Mouse (Mus musculus) T-helper 1 cell (primary cell): ENCODE measurements around the gene Nek6.

Source experiments
- in situ Hi-C: fragments of 300-600 bp; cut with MboI, MseI; formaldehyde crosslinking; loops from one replicate; pipeline ENCODE4 v1.15.1; 2025; ENCODE audit warnings: high pct_unique_total_duplicates

The Nek6 gene

GRCm38 (mm10) chr2:38511487-38512307, at the start of gene Nek6:
Gene Nek6 (plus strand): TSS chr2:38511643.
- in situ Hi-C loops, result no loop called here

GRCm38 (mm10) chr2:38462323-38462722, 49.1 kb upstream of the Nek6 start:
- in situ Hi-C loops, result no loop called here

DNA sequence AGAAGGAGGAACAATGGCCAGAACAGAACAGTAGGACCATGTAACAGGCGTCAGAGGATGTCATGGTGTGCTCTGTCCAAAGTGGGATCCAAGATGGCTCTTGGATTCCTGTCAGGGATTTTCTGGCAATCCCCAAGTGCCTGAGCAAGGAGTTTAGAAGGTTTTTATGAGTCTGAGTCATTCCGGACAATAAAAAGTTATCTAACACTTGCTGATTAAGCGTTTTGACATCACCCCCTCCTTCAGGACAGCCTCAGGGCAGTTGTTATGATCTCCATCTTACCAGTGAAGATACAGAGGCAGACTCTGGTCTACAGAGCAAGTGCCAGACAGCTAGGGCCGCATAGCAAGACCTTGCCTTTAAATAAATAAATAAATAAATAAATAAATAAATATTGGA, 42.6 kb upstream of the Nek6 start:
- in situ Hi-C loops, result no loop called here

- in situ Hi-C loops, result no loop called here
Measured at GRCm38 (mm10) chr2:38471745-38472144, 39.7 kb upstream of the Nek6 start.

DNA sequence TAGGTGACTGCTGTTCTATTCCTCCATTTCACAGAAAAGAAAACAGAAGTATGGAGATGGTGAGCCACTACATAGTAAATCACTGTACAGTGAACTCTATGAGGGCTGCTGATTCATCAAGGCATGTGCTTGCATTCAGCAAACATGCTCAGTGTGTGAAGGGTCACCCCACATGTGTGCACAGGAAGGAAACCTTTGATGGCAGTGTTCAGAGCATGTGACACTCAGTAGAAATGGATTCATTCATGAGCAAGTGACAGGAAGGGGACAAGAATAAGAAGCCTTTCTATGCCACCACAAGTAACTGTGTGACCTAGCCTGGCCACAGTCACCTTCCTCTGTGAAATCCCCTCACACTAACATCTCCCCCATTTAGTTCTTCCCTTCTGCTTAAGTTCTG, 38.6 kb upstream of the Nek6 start:
- in situ Hi-C loops, result no loop called here

DNA sequence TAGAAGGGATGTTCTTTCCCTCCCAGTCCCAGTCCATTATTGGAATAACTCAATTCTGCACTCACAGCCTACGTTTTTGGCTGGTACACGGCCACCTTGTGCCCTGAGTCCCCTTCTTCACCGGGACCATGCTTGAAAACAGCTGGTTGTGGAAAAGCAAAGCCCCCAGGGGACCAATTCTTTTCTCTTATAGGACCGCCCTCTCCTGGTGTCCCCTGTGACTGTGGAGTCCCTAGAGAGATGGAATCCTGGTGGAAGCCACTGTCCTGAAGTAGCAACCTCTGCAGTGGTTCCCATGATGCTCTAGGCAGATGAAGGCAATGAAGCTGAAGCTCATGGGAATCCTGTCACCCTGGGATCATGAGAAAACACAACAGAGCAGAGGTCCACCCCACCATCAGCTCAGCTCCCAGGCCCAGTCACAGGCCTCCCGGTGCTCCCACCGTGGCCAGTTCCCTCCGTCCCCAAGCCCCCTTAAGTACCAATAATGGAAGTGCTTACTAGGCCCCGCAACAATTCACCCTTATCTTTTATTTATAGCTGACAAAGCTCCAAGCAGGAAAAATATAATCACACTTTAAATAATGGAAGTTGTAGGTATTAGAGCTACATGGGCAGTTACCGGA, 34.5 kb upstream of the Nek6 start:
- in situ Hi-C loops, result no loop called here

DNA sequence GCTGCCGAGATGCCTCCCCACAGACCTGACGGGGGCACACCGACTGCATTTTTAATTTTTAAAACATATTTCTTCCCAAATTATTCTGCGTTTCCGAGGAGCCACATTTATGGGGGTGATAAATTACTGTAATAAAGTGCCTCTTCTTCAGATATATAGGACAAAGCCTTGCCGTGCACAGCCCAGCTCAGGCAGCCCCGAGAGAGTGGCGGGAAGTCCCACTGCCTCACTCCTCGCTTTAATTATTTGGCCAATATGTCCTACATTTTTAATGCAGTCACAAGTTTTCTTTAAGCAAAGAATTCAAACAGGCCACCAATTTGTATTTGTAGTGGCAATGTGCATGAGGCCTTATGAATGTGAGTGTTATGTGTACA, 34.0 kb upstream of the Nek6 start:
- in situ Hi-C loops, result no loop called here

- in situ Hi-C loops, result no loop called here
Measured at GRCm38 (mm10) chr2:38478683-38479082, 32.8 kb upstream of the Nek6 start.

- in situ Hi-C loops, result no loop called here
Measured at GRCm38 (mm10) chr2:38479541-38479940, 31.9 kb upstream of the Nek6 start.

DNA sequence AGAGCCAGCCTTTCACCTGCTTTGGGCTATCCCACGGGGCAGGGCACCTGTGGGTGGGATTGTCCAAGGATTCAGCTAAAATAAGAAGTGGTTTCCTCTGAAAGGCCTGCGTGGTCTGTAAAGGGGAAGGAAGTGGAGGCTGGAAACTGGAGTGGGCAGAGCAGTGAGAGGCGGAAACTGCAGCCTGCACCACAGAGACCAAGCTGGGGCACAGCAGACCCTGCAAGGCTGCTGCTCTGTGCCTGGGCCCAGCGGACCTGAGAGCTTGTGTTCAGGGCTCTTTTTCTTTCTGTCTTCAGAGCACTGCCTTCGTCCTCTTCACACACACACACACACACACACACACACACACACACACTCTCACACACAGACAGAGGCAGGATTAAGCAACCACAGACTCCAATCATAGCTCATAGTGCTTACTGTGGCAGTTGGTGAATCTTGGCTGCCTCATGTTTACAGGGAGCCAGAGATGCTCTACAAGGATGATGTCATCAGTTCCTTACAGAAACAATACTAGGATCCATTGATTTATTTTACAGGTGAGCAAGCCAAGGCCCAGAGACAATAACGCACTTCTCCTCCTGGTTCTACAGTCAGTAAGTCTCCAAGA, 30.2 kb upstream of the Nek6 start:
- in situ Hi-C loops, result no loop called here

DNA sequence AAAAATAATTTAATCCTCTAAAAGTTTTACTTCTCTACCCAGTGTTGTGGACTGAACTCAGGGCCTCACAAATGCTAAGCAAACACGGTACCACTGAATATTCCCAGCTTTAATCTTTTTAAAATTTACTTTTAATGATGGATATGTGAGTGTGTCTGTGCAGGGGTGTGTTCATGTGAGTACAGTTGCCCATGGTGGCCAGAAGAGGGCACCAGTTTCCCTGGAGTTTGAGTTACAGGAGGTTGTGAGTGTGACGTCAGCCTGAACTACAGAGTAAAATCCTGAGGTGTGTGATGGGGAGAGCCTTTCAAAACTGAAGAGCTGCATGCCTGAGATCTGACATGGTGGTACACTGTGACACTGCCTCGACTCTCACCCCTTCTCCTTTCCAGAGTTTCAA, 29.3 kb upstream of the Nek6 start:
- in situ Hi-C loops, result no loop called here

- in situ Hi-C loops, result no loop called here
Measured at GRCm38 (mm10) chr2:38483058-38483704, 28.3 kb upstream of the Nek6 start.

- in situ Hi-C loops, result no loop called here
Measured at GRCm38 (mm10) chr2:38484556-38484955, 26.9 kb upstream of the Nek6 start.

GRCm38 (mm10) chr2:38485409-38485808, 26.0 kb upstream of the Nek6 start:
- in situ Hi-C loops, result no loop called here

- in situ Hi-C loops, result no loop called here
Measured at GRCm38 (mm10) chr2:38485957-38486931, 25.2 kb upstream of the Nek6 start.

GRCm38 (mm10) chr2:38497594-38497993, 13.8 kb upstream of the Nek6 start:
- in situ Hi-C loops, result no loop called here

GRCm38 (mm10) chr2:38501606-38502005, 9.8 kb upstream of the Nek6 start:
- in situ Hi-C loops, result no loop called here

DNA sequence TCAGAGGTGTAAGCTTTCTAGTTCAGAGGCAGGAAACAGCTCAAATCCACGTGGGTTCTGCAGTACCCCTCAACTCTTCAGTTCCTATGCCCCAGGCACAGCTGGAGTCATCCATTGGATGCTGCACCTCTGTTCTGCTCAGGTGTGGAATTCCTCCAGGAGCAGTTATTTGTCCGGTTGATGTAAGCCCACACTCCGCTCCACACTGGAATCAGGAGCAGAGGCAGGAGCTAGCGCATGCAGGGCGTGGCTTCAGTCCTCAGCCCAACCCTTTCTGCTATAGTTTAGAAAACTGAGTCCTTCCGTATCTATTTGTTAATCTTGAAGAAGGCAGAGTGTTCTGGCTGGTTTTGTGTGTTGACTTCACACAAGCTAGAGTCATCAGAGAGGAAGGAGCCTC, 9.3 kb upstream of the Nek6 start:
- in situ Hi-C loops, result no loop called here

DNA sequence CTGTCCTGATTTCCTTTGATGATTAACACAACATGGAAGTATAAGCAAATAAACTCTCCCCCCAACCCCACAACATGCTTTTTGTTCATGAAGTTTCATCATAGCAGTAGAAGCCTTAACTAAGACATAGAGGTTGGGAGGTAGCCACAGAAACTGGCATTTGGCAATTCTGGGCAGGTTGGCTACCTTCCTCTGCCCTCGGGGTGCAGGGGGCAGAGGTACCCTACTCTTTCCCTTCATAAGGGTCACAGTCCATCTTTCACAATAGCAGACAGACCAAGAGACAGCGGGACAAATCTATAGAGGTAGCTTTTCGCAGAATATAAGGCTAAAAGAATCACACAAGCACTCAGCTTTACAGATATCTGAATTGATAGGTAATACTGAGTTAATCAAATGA, 8.7 kb upstream of the Nek6 start:
- in situ Hi-C loops, result no loop called here

GRCm38 (mm10) chr2:38504311-38504710, 7.1 kb upstream of the Nek6 start:
- in situ Hi-C loops, result no loop called here

DNA sequence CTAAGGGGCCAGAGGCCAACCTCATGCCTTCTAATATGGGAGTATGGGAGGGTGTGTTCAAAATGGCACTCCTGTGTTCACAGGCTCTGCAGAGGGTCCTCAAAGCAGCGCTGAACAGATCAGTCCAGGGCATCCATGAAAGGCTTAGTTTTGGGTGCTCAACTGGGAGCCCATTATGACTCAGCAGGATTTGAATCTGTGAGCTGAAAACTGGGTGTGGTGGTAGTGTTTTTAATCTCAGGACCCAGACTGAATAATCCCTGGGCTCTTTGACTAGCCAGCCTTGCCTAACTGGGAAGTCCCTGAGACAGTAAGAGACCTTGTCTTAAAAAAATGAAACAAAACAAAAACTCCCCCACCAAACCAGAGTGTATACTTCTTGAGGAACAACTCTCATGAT, 4.3 kb upstream of the Nek6 start:
- in situ Hi-C loops, result no loop called here
